Mouse (Mus musculus) lung, embryonic 16.5 days (tissue): ENCODE data around the gene Fgf2. TPM values are rescaled to one million over a fixed set of nuclear protein-coding genes. Genes with fewer than 3 reads are reported as not detected.

Source experiments
- ATAC-seq: fragments of 200-750 bp; cut with Nextera tagmentation; 2 replicates; pipeline ENCODE4 v1.8.0; 2017; ENCODE audit warnings: low read depth, mild to moderate bottlenecking, moderate library complexity
- H3K27ac ChIP-seq: fragments of 300-500 bp; sonication (generic); 2 replicates; pipeline ENCODE4 v1.5.1; 2014; ENCODE audit warnings: mild to moderate bottlenecking, control low read depth, low read length
- H3K27me3 ChIP-seq: fragments of 300-500 bp; sonication (generic); 2 replicates; pipeline ENCODE4 v1.6.1; 2014; ENCODE audit warnings: low read depth, low read length, mixed read lengths; ENCODE audit not compliant: control insufficient read depth, insufficient read depth
- H3K36me3 ChIP-seq: fragments of 300-500 bp; sonication (generic); 2 replicates; pipeline ENCODE4 v1.6.1; 2014; ENCODE audit warnings: low read length; ENCODE audit not compliant: control insufficient read depth, insufficient read depth
- H3K4me1 ChIP-seq: fragments of 300-500 bp; sonication (generic); replicated peaks from 2 replicates; pipeline ENCODE4 v1.6.1; 2014; ENCODE audit warnings: low read length, mixed read lengths; ENCODE audit not compliant: control insufficient read depth, insufficient read depth
- H3K4me2 ChIP-seq: fragments of 300-500 bp; sonication (generic); 2 replicates; pipeline ENCODE4 v1.6.1; 2014; ENCODE audit warnings: low read depth, low read length, control low read depth
- H3K4me3 ChIP-seq: fragments of 300-500 bp; sonication (generic); 2 replicates; pipeline ENCODE4 v1.5.1; 2014; ENCODE audit warnings: mild to moderate bottlenecking, low read length, control low read depth
- H3K9ac ChIP-seq: fragments of 300-500 bp; sonication (generic); 2 replicates; pipeline ENCODE4 v1.6.1; 2014; ENCODE audit warnings: low read length, control low read depth
- H3K9me3 ChIP-seq: fragments of 300-500 bp; sonication (generic); 2 replicates; pipeline ENCODE4 v1.6.1; 2016; ENCODE audit warnings: low read length; ENCODE audit not compliant: control insufficient read depth
- WGBS: fragments of 180-500 bp; shearing (Covaris S2); extraction: QIAGEN DNeasy Blood & Tissue Kit; methylation state at CpG from one replicate; pipeline ENCODE4 v1.1.7; 2014; 5-methylcytosine and 5-hydroxymethylcytosine counted together
- polyA plus RNA-seq: library from polyadenylated mRNA; unstranded; fragments of >200 nt; fragmentation: Nextera tagmentation; extraction: Ambion mirVana; gene quantifications from 2 replicates; pipeline ENCODE4 v1.2.1, GENCODE M21; 2015

Fgf2 gene
- polyA plus RNA-seq, 1 experiment from 2014 or later: 2.8 TPM

- H3K27ac ChIP-seq: no peak overlapping the region
- H3K4me2 ChIP-seq: no peak overlapping the region
- H3K9me3 ChIP-seq: no peaks in the 10 kb centered on the region
- H3K36me3 ChIP-seq: peaks cover 2% of the 10 kb centered on the region; the same call in 1 of the 2 replicates
- no peaks in the 10 kb centered on the region for H3K4me1 ChIP-seq
- no peak for ATAC-seq
- H3K9ac ChIP-seq: no peak overlapping the region
- WGBS: 45% methylated on average over 1 of the region's 1 CpGs
- H3K4me3 ChIP-seq: no peak overlapping the region
- H3K27me3 ChIP-seq: no peaks in the 10 kb centered on the region
These were observed 107.8 kb downstream of the Fgf2 start for GRCm38 (mm10) chr3:37455992-37456391.

Other genes starting within 250 kb of the Fgf2 start
- 0.19 and 0.20 TPM in 2 replicates for gene Il2, start 222.4 kb upstream of the Fgf2 start, polyA plus RNA-seq
- not detected in 2 replicates for gene Il21, start 115.7 kb upstream of the Fgf2 start, polyA plus RNA-seq
- gene Bbs12, start 35.8 kb upstream of the Fgf2 start, polyA plus RNA-seq: 6.9 and 7.2 TPM in 2 replicates
- 9.2 and 10.0 TPM in 2 replicates for gene Cetn4, start 35.6 kb upstream of the Fgf2 start, polyA plus RNA-seq
- gene Spata5, start 71.5 kb downstream of the Fgf2 start, polyA plus RNA-seq: 29.8 and 31.3 TPM in 2 replicates
- gene Nudt6, start 71.9 kb downstream of the Fgf2 start, polyA plus RNA-seq: 5.1 and 5.2 TPM in 2 replicates